Mouse (Mus musculus): ENCODE results near the gene Erlin1.

GRCm38 (mm10) chr19:44032046-44032744 lies 37.4 kb downstream of the Erlin1 start:
- TF ChIP-seq CTCF (conservative IDR thresholded peaks at IDR 0.05; ENCODE audit: low read length) = no peak
- no peak for TF ChIP-seq POU5F1 (IDR thresholded peaks at IDR 0.05; ENCODE audit: borderline replicate concordance, low read length)
- no peak for TF ChIP-seq NANOG (IDR thresholded peaks at IDR 0.05; ENCODE audit: borderline replicate concordance, low read length)

All from E14TG2a.4 (cell line).